Mouse (Mus musculus) myocyte (in vitro differentiated cells): ENCODE results near the gene Eci2. TPM values are rescaled to one million over a fixed set of nuclear protein-coding genes. Genes with fewer than 3 reads are reported as not detected.

ENCODE experiments used
- H3K27me3 ChIP-seq: one replicate; pipeline ENCODE4 v1.6.1; 2011; ENCODE audit not compliant: control insufficient read depth, insufficient read depth, insufficient read length
- H3K36me3 ChIP-seq: one replicate; pipeline ENCODE4 v1.6.1; 2011; ENCODE audit not compliant: control insufficient read depth, insufficient read depth
- H3K4me2 ChIP-seq: one replicate; pipeline ENCODE4 v1.6.1; 2011; ENCODE audit warnings: low read depth, control low read depth
- H3K4me3 ChIP-seq: one replicate; pipeline ENCODE4 v1.5.1; 2011; ENCODE audit warnings: mild to moderate bottlenecking, control low read depth, moderate library complexity
- H3K79me2 ChIP-seq: one replicate; pipeline ENCODE4 v1.6.1; 2011; ENCODE audit not compliant: control insufficient read depth, insufficient read depth
- H3ac ChIP-seq: one replicate; pipeline ENCODE4 v1.6.1; 2011; ENCODE audit not compliant: control insufficient read depth, insufficient read length
- CEBPB ChIP-seq: IDR thresholded peaks from 2 replicates; pipeline ENCODE4 v1.6.1; 2011; ENCODE audit warnings: mild to moderate bottlenecking, moderate library complexity; ENCODE audit not compliant: poor library complexity, insufficient read depth, severe bottlenecking
- E2F4 ChIP-seq: IDR thresholded peaks from one replicate; pipeline ENCODE4 v1.6.1; 2011; ENCODE audit warnings: mild to moderate bottlenecking, control low read depth, moderate library complexity; ENCODE audit not compliant: insufficient read depth
- MAX ChIP-seq: IDR thresholded peaks from one replicate; pipeline ENCODE4 v1.6.1; 2011; ENCODE audit warnings: low read depth, mild to moderate bottlenecking, control low read depth
- MYOD1 ChIP-seq, 3 experiments: IDR thresholded peaks; one replicate each; pipeline ENCODE4 v1.6.1; 2011; ENCODE audit warnings: control low read depth in 2 of 3, low read depth in 2 of 3, mild to moderate bottlenecking in 2 of 3, moderate library complexity in 1 of 3; ENCODE audit not compliant: insufficient read length in 2 of 3, control insufficient read depth in 1 of 3
- MYOG ChIP-seq, 3 experiments: IDR thresholded peaks; one replicate each; pipeline ENCODE4 v1.6.1; 2011; ENCODE audit warnings: control low read depth in 2 of 3, low read depth in 2 of 3, mild to moderate bottlenecking in 2 of 3; ENCODE audit not compliant: insufficient read length in 2 of 3, control insufficient read depth in 1 of 3, insufficient read depth in 1 of 3
- POLR2A ChIP-seq: IDR thresholded peaks from one replicate; pipeline ENCODE4 v1.6.1; 2011; ENCODE audit warnings: low read depth, mild to moderate bottlenecking, control low read depth, moderate library complexity; ENCODE audit not compliant: insufficient read length
- POLR2AphosphoS2 ChIP-seq: IDR thresholded peaks from one replicate; pipeline ENCODE4 v1.6.1; 2011; ENCODE audit warnings: low read depth, control low read depth; ENCODE audit not compliant: insufficient read length
- REST ChIP-seq: IDR thresholded peaks from one replicate; pipeline ENCODE4 v1.6.1; 2011; ENCODE audit warnings: mild to moderate bottlenecking, control low read depth, moderate library complexity; ENCODE audit not compliant: insufficient read depth, insufficient read length
- SRF ChIP-seq: IDR thresholded peaks from one replicate; pipeline ENCODE4 v1.6.1; 2011; ENCODE audit warnings: low read depth; ENCODE audit not compliant: control insufficient read depth, insufficient read length
- TCF12 ChIP-seq: IDR thresholded peaks from one replicate; pipeline ENCODE4 v1.6.1; 2011; ENCODE audit warnings: mild to moderate bottlenecking, control low read depth; ENCODE audit not compliant: poor library complexity, insufficient read depth, severe bottlenecking
- TCF3 ChIP-seq: IDR thresholded peaks from one replicate; pipeline ENCODE4 v1.6.1; 2011; ENCODE audit warnings: low read depth, control low read depth; ENCODE audit not compliant: insufficient read length
- USF1 ChIP-seq: IDR thresholded peaks from one replicate; pipeline ENCODE4 v1.6.1; 2011; ENCODE audit warnings: low read depth, mild to moderate bottlenecking, control low read depth, moderate library complexity
- polyA plus RNA-seq: library from polyadenylated mRNA; unstranded; fragments of >200 nt; fragmentation: generic; extraction: Trizol; gene quantifications from one replicate; pipeline ENCODE4 v1.2.1, GENCODE M21; 2012; ENCODE audit warnings: missing spikeins

The Eci2 gene
- polyA plus RNA-seq = 62.9 TPM

GRCm38 (mm10) chr13:35026879-35027278 is at the start of gene Eci2:
Eci2 (minus strand) TSS chr13:35027096.
- TF ChIP-seq TCF12 (no peak), MYOG (IDR thresholded peaks at IDR 0.05; ENCODE audit: control insufficient read depth in 1 of 3, insufficient read depth in 1 of 3, insufficient read length in 2 of 3, low read depth in 2 of 3) (no peak), TCF3 (no peak), POLR2AphosphoS2 (no peak), USF1 (no peak), POLR2A (no peak), SRF (no peak), MAX (no peak), MYOD1 (IDR thresholded peaks at IDR 0.05; ENCODE audit: control insufficient read depth in 1 of 3, insufficient read length in 2 of 3, low read depth in 2 of 3) (no peak), CEBPB (no peak), REST (no peak), E2F4 (no peak)
- H3ac ChIP-seq = no peak within 1 kb of the TSS
- no peaks in the 10 kb centered on the region for H3K79me2 ChIP-seq
- H3K36me3 ChIP-seq = no peaks in the 10 kb centered on the region
- H3K27me3 ChIP-seq = no peaks in the 10 kb centered on the region
- H3K4me3 ChIP-seq = no peak within 1 kb of the TSS
- no peak within 1 kb of the TSS for H3K4me2 ChIP-seq

GRCm38 (mm10) chr13:35074862-35075261 is 48.0 kb upstream of the Eci2 start:
- H3K4me2 ChIP-seq = no peak overlapping the region
- H3K4me3 ChIP-seq = no peak overlapping the region
- H3K27me3 ChIP-seq = no peaks in the 10 kb centered on the region
- no peaks in the 10 kb centered on the region for H3K36me3 ChIP-seq
- TF ChIP-seq MAX = no peak
- TF ChIP-seq POLR2A = no peak
- no peak for TF ChIP-seq TCF3
- no peak for TF ChIP-seq MYOD1 (IDR thresholded peaks at IDR 0.05; ENCODE audit: control insufficient read depth in 1 of 3, insufficient read length in 2 of 3, low read depth in 2 of 3)
- no peak for TF ChIP-seq E2F4
- TF ChIP-seq SRF = no peak
- TF ChIP-seq MYOG (IDR thresholded peaks at IDR 0.05; ENCODE audit: control insufficient read depth in 1 of 3, insufficient read depth in 1 of 3, insufficient read length in 2 of 3, low read depth in 2 of 3) = no peak
- TF ChIP-seq TCF12 = no peak
- TF ChIP-seq CEBPB = no peak
- no peak for TF ChIP-seq REST
- TF ChIP-seq USF1 = no peak
- H3K79me2 ChIP-seq = no peaks in the 10 kb centered on the region
- H3ac ChIP-seq = no peak overlapping the region

GRCm38 (mm10) chr13:35070485-35071472 is 43.9 kb upstream of the Eci2 start:
- H3K79me2 ChIP-seq = no peaks in the 10 kb centered on the region
- H3ac ChIP-seq = no peak overlapping the region
- TF ChIP-seq CEBPB = no peak
- no peak for TF ChIP-seq TCF3
- TF ChIP-seq TCF12 = no peak
- TF ChIP-seq MYOG (IDR thresholded peaks at IDR 0.05; ENCODE audit: control insufficient read depth in 1 of 3, insufficient read depth in 1 of 3, insufficient read length in 2 of 3, low read depth in 2 of 3) = no peak
- no peak for TF ChIP-seq USF1
- no peak for TF ChIP-seq POLR2A
- TF ChIP-seq POLR2AphosphoS2 = no peak
- TF ChIP-seq REST = no peak
- no peak for TF ChIP-seq MAX
- no peak for TF ChIP-seq SRF
- TF ChIP-seq MYOD1 (IDR thresholded peaks at IDR 0.05; ENCODE audit: control insufficient read depth in 1 of 3, insufficient read length in 2 of 3, low read depth in 2 of 3) = no peak
- TF ChIP-seq E2F4 = no peak
- no peaks in the 10 kb centered on the region for H3K27me3 ChIP-seq
- no peak overlapping the region for H3K4me2 ChIP-seq
- H3K4me3 ChIP-seq = no peak overlapping the region
- H3K36me3 ChIP-seq = no peaks in the 10 kb centered on the region

GRCm38 (mm10) chr13:35067084-35067483 is 40.2 kb upstream of the Eci2 start:
- Histone ChIP-seq H3K79me2 (no peaks in the 10 kb centered on the region), H3K27me3 (no peaks in the 10 kb centered on the region), H3K4me3 (no peak overlapping the region), H3ac (no peak overlapping the region), H3K4me2 (no peak overlapping the region), H3K36me3 (no peaks in the 10 kb centered on the region)
- TF ChIP-seq E2F4 (no peak), REST (no peak), MYOG (IDR thresholded peaks at IDR 0.05; ENCODE audit: control insufficient read depth in 1 of 3, insufficient read depth in 1 of 3, insufficient read length in 2 of 3, low read depth in 2 of 3) (no peak), MAX (no peak), POLR2AphosphoS2 (no peak), TCF12 (no peak), CEBPB (no peak), POLR2A (no peak), MYOD1 (IDR thresholded peaks at IDR 0.05; ENCODE audit: control insufficient read depth in 1 of 3, insufficient read length in 2 of 3, low read depth in 2 of 3) (no peak), TCF3 (no peak), USF1 (no peak), SRF (no peak)
